Mouse (Mus musculus) gastrocnemius, adult 18-20 months (tissue): ENCODE measurements at regions not wholly inside any gene's neighbourhood (a gene's known extent, or its start where the extent isn't known, plus 50 kb on each side); places are given as distances from the start of the nearest gene placed in this dataset.

Experiments used
- DNase-seq: peaks from one replicate; pipeline ENCODE4 v3.0.0; 2021; ENCODE audit warnings: low spot score

DNA sequence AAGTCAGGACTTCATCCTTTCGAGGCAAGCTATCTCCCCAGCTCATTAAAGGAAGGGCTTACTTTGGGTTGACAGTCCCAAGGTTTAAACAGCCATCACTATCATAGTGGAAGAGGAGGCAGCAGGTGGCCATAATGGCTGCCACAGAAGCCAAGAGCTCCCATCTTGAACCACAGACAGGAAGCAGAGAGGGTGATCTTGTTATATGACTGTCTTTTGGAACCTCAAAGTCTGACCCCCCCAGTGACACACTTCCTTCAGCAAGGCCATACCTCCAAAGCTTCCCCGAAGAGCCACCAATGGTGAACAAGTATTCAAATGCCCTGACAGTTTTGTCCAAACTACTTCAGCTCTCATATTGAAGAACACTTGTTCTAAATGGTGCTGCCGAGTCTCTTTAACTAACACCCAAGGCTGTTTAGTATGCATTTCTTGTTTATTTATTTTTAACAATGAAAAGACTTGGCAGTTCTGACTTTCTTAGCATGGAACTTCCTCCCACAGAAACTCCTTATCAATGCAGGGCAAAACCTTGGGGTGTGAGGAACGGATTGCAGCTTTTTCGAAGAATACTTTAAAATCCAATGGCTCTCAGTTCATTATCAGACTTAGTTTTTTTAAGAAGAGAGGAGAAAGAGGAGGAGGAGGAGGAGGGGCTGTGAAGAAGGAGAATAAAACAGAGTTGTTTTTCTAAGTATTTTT, 79.8 kb upstream of the Tnik start:
- no peak for DNase-seq

DNA sequence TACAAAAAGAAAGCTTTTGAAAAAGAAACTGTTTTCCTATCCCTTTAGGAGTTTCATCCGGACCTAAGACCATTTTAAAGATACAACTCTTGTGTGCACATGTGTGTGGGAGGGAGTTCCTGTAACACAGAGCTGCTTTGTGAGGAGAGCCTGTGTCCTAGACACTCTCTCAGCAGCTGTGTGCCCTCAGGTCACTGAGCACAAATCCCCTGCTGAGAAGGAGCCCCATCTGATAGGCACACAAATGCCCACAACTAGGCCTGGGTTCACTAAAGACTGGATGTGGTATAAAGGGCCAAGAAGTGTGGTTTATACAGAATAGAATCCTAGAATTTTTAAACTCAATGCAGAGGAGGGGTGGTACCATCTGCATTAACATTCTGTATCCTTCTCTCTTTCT, 77.5 kb upstream of the Tnik start:
- no peak for DNase-seq

DNA sequence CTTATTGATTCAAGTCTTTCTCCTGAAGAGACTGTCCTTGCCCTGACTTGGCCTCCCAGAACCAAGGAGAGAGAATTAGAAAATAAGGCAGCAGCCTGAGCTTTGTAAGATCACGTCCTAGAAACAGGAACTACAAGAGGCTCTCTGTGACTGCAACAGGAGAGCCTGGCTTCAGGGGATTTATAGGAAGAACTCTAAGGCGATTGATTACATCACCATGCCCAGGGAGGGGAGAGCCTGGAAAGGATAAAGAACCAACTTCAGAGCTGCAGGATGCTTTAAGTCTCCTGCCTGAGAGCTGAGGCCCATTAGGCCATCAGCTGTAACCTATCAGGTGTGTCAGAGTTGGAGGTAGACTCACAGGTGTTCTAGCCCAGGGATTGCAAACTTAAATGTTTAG, 77.1 kb upstream of the Tnik start:
- no peak for DNase-seq

DNA sequence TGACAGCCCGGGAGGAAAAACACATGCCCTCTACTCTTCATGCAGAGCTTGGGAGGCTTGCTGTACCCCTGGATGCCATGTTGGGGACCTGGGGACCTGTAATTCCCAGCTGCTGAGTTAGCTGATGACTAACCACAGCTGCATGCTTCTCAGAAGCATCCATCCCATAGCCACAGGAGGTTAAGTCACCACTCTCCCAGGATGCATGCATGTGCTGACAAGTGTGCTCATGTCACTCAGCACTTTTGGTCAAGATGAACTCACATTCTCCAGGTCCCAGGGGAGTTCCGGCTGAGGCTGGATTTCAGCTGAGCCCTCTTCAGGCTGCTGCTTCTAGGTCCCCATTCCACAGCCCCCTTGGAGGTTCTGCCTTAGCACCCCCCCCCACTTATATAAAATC, 73.6 kb upstream of the Tnik start:
- no peak for DNase-seq

DNA sequence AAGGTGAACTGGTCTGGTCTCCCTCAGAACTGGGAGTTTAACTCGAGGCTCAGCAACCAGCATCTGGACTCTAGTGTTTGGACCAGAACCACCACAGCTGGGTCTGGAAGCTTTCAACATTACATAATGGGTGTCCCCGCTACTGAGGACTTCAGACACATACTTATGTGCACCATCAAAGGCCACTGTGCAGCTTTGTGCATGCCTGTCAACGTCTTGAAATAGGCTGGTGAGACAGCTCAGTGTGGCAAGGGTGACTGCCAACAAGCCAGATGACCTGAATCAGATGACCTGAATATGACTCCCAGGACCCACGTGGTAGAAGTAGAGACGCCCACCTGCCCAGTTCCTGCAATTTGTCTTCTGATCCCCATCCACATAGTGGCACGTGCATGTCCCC, 72.8 kb upstream of the Tnik start:
- DNase-seq, result peak; percentile 23

DNA sequence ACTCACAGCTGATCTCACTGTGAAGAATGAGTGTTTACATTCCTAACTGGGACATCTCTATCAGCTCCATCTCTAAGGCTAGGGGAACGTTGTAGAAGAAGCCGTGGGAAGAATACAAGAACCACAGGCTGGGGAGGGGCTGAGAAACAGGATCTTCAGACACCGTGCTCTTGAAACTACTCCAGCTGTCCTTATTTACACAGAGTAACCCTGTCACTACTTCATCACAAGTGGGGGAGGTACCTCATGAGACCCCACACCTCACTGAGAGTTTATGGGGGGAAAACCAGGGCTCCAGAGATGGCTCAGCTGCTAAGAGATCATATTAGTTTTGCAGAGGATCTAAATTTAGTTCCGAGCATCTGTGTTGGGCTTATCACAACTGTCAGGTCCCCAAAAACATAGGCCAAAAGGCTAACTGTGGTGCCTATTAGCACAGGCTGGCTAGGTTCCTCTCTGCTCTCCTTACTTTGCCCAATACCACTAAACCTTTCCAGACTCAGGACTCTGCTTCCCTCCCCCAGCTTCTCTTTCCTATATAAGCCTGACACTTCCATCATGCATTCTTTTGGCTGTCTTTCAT, 68.5 kb upstream of the Tnik start:
- DNase-seq, result no peak

DNA sequence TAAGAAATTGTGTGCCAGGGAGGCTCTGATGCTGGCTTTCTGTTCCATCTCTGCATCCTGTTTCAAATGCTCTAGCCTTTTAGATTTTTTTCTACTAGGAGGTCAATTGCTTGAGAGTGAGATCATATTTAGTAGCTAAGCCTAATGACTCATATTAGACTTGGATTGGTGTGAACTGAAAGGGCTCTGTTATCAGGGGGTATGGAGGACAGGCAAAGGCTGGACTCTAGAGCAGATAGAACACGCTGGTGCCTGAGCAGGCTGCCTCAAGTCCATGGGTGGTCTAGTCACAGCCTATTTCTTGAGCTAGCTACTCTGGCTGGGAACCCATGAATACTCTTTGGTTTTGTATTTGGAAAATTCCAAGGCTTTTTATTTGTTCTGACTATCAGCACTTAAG, 66.2 kb upstream of the Tnik start:
- DNase-seq, result no peak

DNA sequence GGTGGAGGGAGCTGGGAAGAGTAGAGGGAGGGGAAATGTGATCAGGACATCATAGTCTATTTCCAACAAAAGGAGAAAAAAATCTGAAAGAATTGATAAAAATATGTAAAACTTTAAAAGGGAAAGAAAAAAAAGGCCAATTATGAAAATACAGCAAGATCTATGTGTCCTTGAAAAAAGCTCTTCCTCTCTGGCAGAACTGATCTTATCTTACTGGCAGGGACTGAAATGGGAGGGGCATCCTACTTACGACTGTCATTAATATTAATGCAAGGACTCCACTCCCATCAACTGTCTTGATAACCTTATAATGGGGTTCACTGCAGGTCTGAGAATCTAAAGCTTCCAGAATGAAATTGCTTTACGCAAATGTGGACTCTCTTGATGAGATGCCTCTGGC, 53.7 kb upstream of the Tnik start:
- no peak for DNase-seq

DNA sequence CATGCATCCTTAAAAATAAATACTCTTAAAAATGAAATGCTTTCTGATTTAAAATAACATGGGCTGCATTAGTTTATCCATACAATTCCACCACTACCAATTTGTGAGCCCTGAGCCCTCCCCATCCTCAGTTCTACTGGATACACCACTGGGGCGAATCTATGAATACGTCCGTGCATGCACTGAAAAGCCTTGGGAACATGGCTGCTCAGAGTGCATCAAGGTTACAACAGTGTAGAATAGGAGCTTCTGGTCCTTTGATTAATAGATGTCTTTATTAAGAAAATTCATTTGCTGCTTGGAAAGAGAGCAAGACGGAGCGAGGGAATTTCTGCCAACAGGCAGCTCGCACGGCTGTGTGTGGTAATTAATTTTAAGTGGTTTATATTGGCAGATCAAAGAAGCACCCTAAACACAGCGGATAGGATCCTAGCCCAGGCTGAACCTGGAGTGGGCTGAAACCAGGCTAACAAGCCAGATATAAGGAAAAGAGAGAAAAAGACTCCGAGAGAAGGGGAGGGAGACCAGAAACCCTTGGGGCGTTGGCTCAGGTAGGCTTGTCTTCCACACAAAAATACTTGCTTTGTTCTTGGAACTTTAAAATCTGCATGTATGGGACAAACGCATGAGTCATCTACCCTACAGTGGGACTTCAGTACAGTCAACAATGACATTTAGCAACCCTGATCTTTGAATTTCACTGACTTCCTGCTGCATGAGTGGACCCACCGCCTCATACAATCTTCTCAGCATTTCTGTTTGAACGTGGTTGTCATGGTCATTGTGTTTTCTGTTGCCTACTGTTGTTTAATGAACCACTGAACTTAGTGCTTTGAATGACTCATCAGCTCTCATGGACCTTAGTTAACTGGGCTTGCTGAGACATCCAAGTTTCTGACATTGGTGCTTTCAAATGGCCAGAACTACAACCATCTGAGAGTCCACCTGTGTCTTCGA, 51.9 kb upstream of the Tnik start:
- DNase-seq, result no peak
